Mouse (Mus musculus) spleen, adult 12 weeks (tissue): ENCODE measurements around the gene Snap91.

Experiments used
- DNase-seq: peaks from one replicate; pipeline ENCODE4 v3.0.0; 2022; ENCODE audit warnings: low spot score

Snap91 gene

GRCm38 (mm10) chr9:86742959-86743911 is 137.2 kb downstream of the Snap91 start, which contains the start of gene Prss35:
Gene Prss35 (plus strand): TSS chr9:86743649.
- DNase-seq, result no peak

- no peak for DNase-seq
These were observed 140.5 kb downstream of the Snap91 start for GRCm38 (mm10) chr9:86739971-86740370.

- DNase-seq, result no peak
These were observed 141.7 kb downstream of the Snap91 start for GRCm38 (mm10) chr9:86738801-86739200.

- DNase-seq, result no peak
These were observed 142.4 kb downstream of the Snap91 start for GRCm38 (mm10) chr9:86738067-86738466.

GRCm38 (mm10) chr9:86736991-86737390 is 143.5 kb downstream of the Snap91 start:
- DNase-seq, result no peak

- DNase-seq, result no peak
These were observed 145.7 kb downstream of the Snap91 start for GRCm38 (mm10) chr9:86734795-86735194.

- DNase-seq, result no peak
These were observed 146.1 kb downstream of the Snap91 start for GRCm38 (mm10) chr9:86734357-86734756.

- no peak for DNase-seq
These were observed 150.6 kb downstream of the Snap91 start for GRCm38 (mm10) chr9:86729811-86730210.

GRCm38 (mm10) chr9:86729084-86729483 is 151.4 kb downstream of the Snap91 start:
- no peak for DNase-seq

GRCm38 (mm10) chr9:86728214-86728814 is 152.1 kb downstream of the Snap91 start:
- no peak for DNase-seq

- DNase-seq, result no peak
These were observed 154.1 kb downstream of the Snap91 start for GRCm38 (mm10) chr9:86726381-86726720.

GRCm38 (mm10) chr9:86725604-86726380 is 154.7 kb downstream of the Snap91 start:
- DNase-seq, result no peak

- no peak for DNase-seq
These were observed 155.4 kb downstream of the Snap91 start for GRCm38 (mm10) chr9:86725066-86725465.

GRCm38 (mm10) chr9:86720794-86721193 is 159.7 kb downstream of the Snap91 start:
- DNase-seq, result no peak

GRCm38 (mm10) chr9:86720227-86720626 is 160.2 kb downstream of the Snap91 start:
- no peak for DNase-seq

- no peak for DNase-seq
These were observed 163.3 kb downstream of the Snap91 start for GRCm38 (mm10) chr9:86717119-86717518.

GRCm38 (mm10) chr9:86716540-86716939 is 163.9 kb downstream of the Snap91 start:
- no peak for DNase-seq
